Mouse (Mus musculus) midbrain, embryonic 15.5 days (tissue): ENCODE results near the gene Hspa2. TPM values are rescaled to one million over a fixed set of nuclear protein-coding genes. Genes with fewer than 3 reads are reported as not detected.
"Not testable (repeated sequence)": the region's sequence is repeated elsewhere in the genome, so short reads cannot be mapped to it uniquely, and the experiment has no call there.

Experiments
- ATAC-seq: fragments of 200-750 bp; cut with Nextera tagmentation; replicated peaks from 2 replicates; pipeline ENCODE4 v1.8.0; 2017; ENCODE audit warnings: moderate TSS enrichment
- H3K27ac ChIP-seq: fragments of 300-500 bp; sonication (generic); 2 replicates; pipeline ENCODE4 v1.5.1; 2015; ENCODE audit warnings: mild to moderate bottlenecking, inconsistent platforms
- H3K27me3 ChIP-seq: fragments of 300-500 bp; sonication (generic); replicated peaks from 2 replicates; pipeline ENCODE4 v1.6.1; 2015; ENCODE audit warnings: inconsistent platforms
- H3K36me3 ChIP-seq: fragments of 300-500 bp; sonication (generic); replicated peaks from 2 replicates; pipeline ENCODE4 v1.6.1; 2015; ENCODE audit warnings: inconsistent platforms
- H3K4me1 ChIP-seq: fragments of 300-500 bp; sonication (generic); 2 replicates; pipeline ENCODE4 v1.6.1; 2015; ENCODE audit warnings: inconsistent platforms
- H3K4me2 ChIP-seq: fragments of 300-500 bp; sonication (generic); 2 replicates; pipeline ENCODE4 v1.6.1; 2015; ENCODE audit warnings: inconsistent platforms, mild to moderate bottlenecking, moderate library complexity
- H3K4me3 ChIP-seq: fragments of 300-500 bp; sonication (generic); 2 replicates; pipeline ENCODE4 v1.5.1; 2015; ENCODE audit warnings: mild to moderate bottlenecking, inconsistent platforms
- H3K9ac ChIP-seq: fragments of 300-500 bp; sonication (generic); 2 replicates; pipeline ENCODE4 v1.6.1; 2015; ENCODE audit warnings: mild to moderate bottlenecking, inconsistent platforms
- H3K9me3 ChIP-seq: fragments of 300-500 bp; sonication (generic); 2 replicates; pipeline ENCODE4 v1.6.1; 2016; ENCODE audit warnings: inconsistent platforms
- WGBS: fragments of 180-500 bp; shearing (Covaris S2); methylation state at CpG from one replicate; pipeline ENCODE4 v1.1.7; 2015; ENCODE audit warnings: mixed read lengths; 5-methylcytosine and 5-hydroxymethylcytosine counted together
- polyA plus RNA-seq: library from polyadenylated mRNA; unstranded; fragments of >200 nt; fragmentation: Nextera tagmentation; extraction: Ambion mirVana; gene quantifications from 2 replicates; pipeline ENCODE4 v1.2.1, GENCODE M21; 2015

Gene Hspa2
- polyA plus RNA-seq, 1 experiment from 2014 or later, result 5.5 TPM

- no peak for ATAC-seq
- H3K9me3 ChIP-seq, result no peaks in the 10 kb centered on the region
- WGBS, result under 1% methylated on average over 36 of the region's 37 CpGs
- peaks cover 6% of the 10 kb centered on the region for H3K4me1 ChIP-seq
- peak within 1 kb of the TSS; percentile 75 for H3K4me2 ChIP-seq
- H3K36me3 ChIP-seq, result no peaks in the 10 kb centered on the region
- H3K27ac ChIP-seq, result no peak within 1 kb of the TSS
- H3K9ac ChIP-seq, result 0 out of 2 replicates have a peak within 1 kb of the TSS, but pooled peaks have one; percentile 15
- peaks cover 21% of the 10 kb centered on the region for H3K27me3 ChIP-seq
- peak within 1 kb of the TSS; percentile 36 for H3K4me3 ChIP-seq
Observed at GRCm38 (mm10) chr12:76417433-76417854, 13.5 kb downstream of the Hspa2 start, which contains the start of gene Ppp1r36. Gene Ppp1r36 (plus strand): TSS chr12:76417538.

- H3K4me2 ChIP-seq, result no peak overlapping the region
- peaks cover 21% of the 10 kb centered on the region for H3K27me3 ChIP-seq
- no peak for ATAC-seq
- WGBS, result 93% methylated on average over 5 of the region's 5 CpGs
- H3K9ac ChIP-seq, result no peak overlapping the region
- H3K4me1 ChIP-seq, result peaks cover 6% of the 10 kb centered on the region
- no peaks in the 10 kb centered on the region for H3K36me3 ChIP-seq
- no peak overlapping the region for H3K4me3 ChIP-seq
- H3K9me3 ChIP-seq, result no peaks in the 10 kb centered on the region
- H3K27ac ChIP-seq, result no peak overlapping the region
Observed at GRCm38 (mm10) chr12:76418346-76418745, 14.4 kb downstream of the Hspa2 start.

- H3K4me1 ChIP-seq, result no peaks in the 10 kb centered on the region
- no peak overlapping the region for H3K4me3 ChIP-seq
- WGBS, result 94% methylated on average over 3 of the region's 3 CpGs
- no peaks in the 10 kb centered on the region for H3K9me3 ChIP-seq
- no peak for ATAC-seq
- no peak overlapping the region for H3K4me2 ChIP-seq
- H3K36me3 ChIP-seq, result no peaks in the 10 kb centered on the region
- no peaks in the 10 kb centered on the region for H3K27me3 ChIP-seq
- H3K9ac ChIP-seq, result no peak overlapping the region
- H3K27ac ChIP-seq, result no peak overlapping the region
Observed at GRCm38 (mm10) chr12:76425256-76425655, 21.3 kb downstream of the Hspa2 start.

- no peaks in the 10 kb centered on the region for H3K27me3 ChIP-seq
- H3K4me2 ChIP-seq, result no peak overlapping the region
- H3K9ac ChIP-seq, result no peak overlapping the region
- H3K36me3 ChIP-seq, result no peaks in the 10 kb centered on the region
- H3K27ac ChIP-seq, result no peak overlapping the region
- H3K4me3 ChIP-seq, result no peak overlapping the region
- no peaks in the 10 kb centered on the region for H3K4me1 ChIP-seq
- H3K9me3 ChIP-seq, result no peaks in the 10 kb centered on the region
- ATAC-seq, result no peak
- WGBS, result 52% methylated on average over 5 of the region's 5 CpGs
Observed at GRCm38 (mm10) chr12:76427546-76427945, 23.6 kb downstream of the Hspa2 start.

- Histone ChIP-seq H3K4me3 (no peak overlapping the region), H3K27ac (no peak overlapping the region)
- 62% methylated on average over 5 of the region's 5 CpGs for WGBS
Observed at GRCm38 (mm10) chr12:76430879-76431406, 27.0 kb downstream of the Hspa2 start.

GRCm38 (mm10) chr12:76431431-76431830, 27.5 kb downstream of the Hspa2 start:
- 87% methylated on average over 6 of the region's 6 CpGs for WGBS
- no peak overlapping the region for H3K27ac ChIP-seq
- no peak overlapping the region for H3K4me2 ChIP-seq
- no peaks in the 10 kb centered on the region for H3K9me3 ChIP-seq
- ATAC-seq, result no peak
- 0 out of 2 replicates have a peak, but pooled peaks cover 5% of the 10 kb centered on the region for H3K27me3 ChIP-seq
- no peak overlapping the region for H3K9ac ChIP-seq
- H3K4me1 ChIP-seq, result peaks cover 5% of the 10 kb centered on the region; the same call in 1 of the 2 replicates
- H3K36me3 ChIP-seq, result no peaks in the 10 kb centered on the region
- H3K4me3 ChIP-seq, result no peak overlapping the region

More at GRCm38 (mm10) chr12:76430879-76431406, 27.0 kb downstream of the Hspa2 start:
- Histone ChIP-seq H3K4me2 (no peak overlapping the region), H3K9ac (no peak overlapping the region), H3K36me3 (no peaks in the 10 kb centered on the region), H3K27me3 (0 out of 2 replicates have a peak, but pooled peaks cover 5% of the 10 kb centered on the region), H3K9me3 (no peaks in the 10 kb centered on the region), H3K4me1 (peaks cover 5% of the 10 kb centered on the region; the same call in 1 of the 2 replicates)
- ATAC-seq, result no peak

- no peaks in the 10 kb centered on the region for H3K36me3 ChIP-seq
- H3K27me3 ChIP-seq, result 0 out of 2 replicates have a peak, but pooled peaks cover 5% of the 10 kb centered on the region
- no peak for ATAC-seq
- no peaks in the 10 kb centered on the region for H3K9me3 ChIP-seq
- no peak overlapping the region for H3K4me2 ChIP-seq
- no peak overlapping the region for H3K9ac ChIP-seq
- H3K4me3 ChIP-seq, result no peak overlapping the region
- 43% methylated on average over 7 of the region's 7 CpGs for WGBS
- H3K27ac ChIP-seq, result no peak overlapping the region
- H3K4me1 ChIP-seq, result peaks cover 5% of the 10 kb centered on the region; the same call in 1 of the 2 replicates
Observed at GRCm38 (mm10) chr12:76434111-76434510, 30.1 kb downstream of the Hspa2 start.

GRCm38 (mm10) chr12:76435084-76435483, 31.1 kb downstream of the Hspa2 start:
- Histone ChIP-seq H3K4me2 (peak overlapping the region; percentile 48), H3K9ac (no peak overlapping the region), H3K36me3 (no peaks in the 10 kb centered on the region), H3K9me3 (no peaks in the 10 kb centered on the region), H3K27me3 (0 out of 2 replicates have a peak, but pooled peaks cover 5% of the 10 kb centered on the region), H3K4me1 (peaks cover 5% of the 10 kb centered on the region; the same call in 1 of the 2 replicates), H3K27ac (no peak overlapping the region), H3K4me3 (peak overlapping the region; percentile 16; the same call in 1 of the 2 replicates)
- WGBS, result 3% methylated on average over 17 of the region's 17 CpGs
- no peak for ATAC-seq

- Histone ChIP-seq H3K27me3 (0 out of 2 replicates have a peak, but pooled peaks cover 5% of the 10 kb centered on the region), H3K9me3 (no peaks in the 10 kb centered on the region), H3K4me3 (no peak overlapping the region), H3K4me2 (peak overlapping the region; percentile 48), H3K27ac (no peak overlapping the region), H3K36me3 (no peaks in the 10 kb centered on the region), H3K4me1 (peaks cover 5% of the 10 kb centered on the region; the same call in 1 of the 2 replicates), H3K9ac (no peak overlapping the region)
- ATAC-seq, result no peak
- WGBS, result 46% methylated on average over 8 of the region's 8 CpGs
Observed at GRCm38 (mm10) chr12:76435549-76435948, 31.6 kb downstream of the Hspa2 start.

GRCm38 (mm10) chr12:76443488-76443887, 39.5 kb downstream of the Hspa2 start:
- H3K4me1 ChIP-seq, H3K4me3 ChIP-seq, ATAC-seq, H3K36me3 ChIP-seq, H3K4me2 ChIP-seq, H3K9me3 ChIP-seq, H3K27ac ChIP-seq, H3K9ac ChIP-seq, H3K27me3 ChIP-seq: not testable (repeated sequence)
- WGBS, result 76% methylated on average over 6 of the region's 6 CpGs

- H3K27ac ChIP-seq, result no peak overlapping the region
- H3K9ac ChIP-seq, result no peak overlapping the region
- H3K27me3 ChIP-seq, result no peaks in the 10 kb centered on the region
- H3K4me1 ChIP-seq, result no peaks in the 10 kb centered on the region
- WGBS, result 59% methylated on average over 10 of the region's 10 CpGs
- no peaks in the 10 kb centered on the region for H3K9me3 ChIP-seq
- H3K4me3 ChIP-seq, result no peak overlapping the region
- no peaks in the 10 kb centered on the region for H3K36me3 ChIP-seq
- no peak overlapping the region for H3K4me2 ChIP-seq
- no peak for ATAC-seq
Observed at GRCm38 (mm10) chr12:76444359-76444772, 40.4 kb downstream of the Hspa2 start.

- Histone ChIP-seq H3K9me3 (no peaks in the 10 kb centered on the region), H3K9ac (no peak overlapping the region), H3K36me3 (no peaks in the 10 kb centered on the region), H3K27ac (no peak overlapping the region), H3K4me1 (no peaks in the 10 kb centered on the region), H3K4me2 (no peak overlapping the region), H3K27me3 (no peaks in the 10 kb centered on the region), H3K4me3 (no peak overlapping the region)
- no peak for ATAC-seq
- WGBS, result 80% methylated on average over 6 of the region's 6 CpGs
Observed at GRCm38 (mm10) chr12:76444862-76445261, 40.9 kb downstream of the Hspa2 start.

GRCm38 (mm10) chr12:76446201-76446600, 42.2 kb downstream of the Hspa2 start:
- H3K36me3 ChIP-seq, result no peaks in the 10 kb centered on the region
- no peaks in the 10 kb centered on the region for H3K27me3 ChIP-seq
- H3K27ac ChIP-seq, result no peak overlapping the region
- H3K9ac ChIP-seq, result no peak overlapping the region
- H3K9me3 ChIP-seq, result no peaks in the 10 kb centered on the region
- H3K4me1 ChIP-seq, result no peaks in the 10 kb centered on the region
- no peak for ATAC-seq
- no peak overlapping the region for H3K4me2 ChIP-seq
- WGBS, result 79% methylated on average over 11 of the region's 11 CpGs
- no peak overlapping the region for H3K4me3 ChIP-seq
